Mouse (Mus musculus): ENCODE measurements around the gene Ptpru.
A peak's percentile ranks its signal among the peaks of the same experiment; 100 is the strongest.

DNA sequence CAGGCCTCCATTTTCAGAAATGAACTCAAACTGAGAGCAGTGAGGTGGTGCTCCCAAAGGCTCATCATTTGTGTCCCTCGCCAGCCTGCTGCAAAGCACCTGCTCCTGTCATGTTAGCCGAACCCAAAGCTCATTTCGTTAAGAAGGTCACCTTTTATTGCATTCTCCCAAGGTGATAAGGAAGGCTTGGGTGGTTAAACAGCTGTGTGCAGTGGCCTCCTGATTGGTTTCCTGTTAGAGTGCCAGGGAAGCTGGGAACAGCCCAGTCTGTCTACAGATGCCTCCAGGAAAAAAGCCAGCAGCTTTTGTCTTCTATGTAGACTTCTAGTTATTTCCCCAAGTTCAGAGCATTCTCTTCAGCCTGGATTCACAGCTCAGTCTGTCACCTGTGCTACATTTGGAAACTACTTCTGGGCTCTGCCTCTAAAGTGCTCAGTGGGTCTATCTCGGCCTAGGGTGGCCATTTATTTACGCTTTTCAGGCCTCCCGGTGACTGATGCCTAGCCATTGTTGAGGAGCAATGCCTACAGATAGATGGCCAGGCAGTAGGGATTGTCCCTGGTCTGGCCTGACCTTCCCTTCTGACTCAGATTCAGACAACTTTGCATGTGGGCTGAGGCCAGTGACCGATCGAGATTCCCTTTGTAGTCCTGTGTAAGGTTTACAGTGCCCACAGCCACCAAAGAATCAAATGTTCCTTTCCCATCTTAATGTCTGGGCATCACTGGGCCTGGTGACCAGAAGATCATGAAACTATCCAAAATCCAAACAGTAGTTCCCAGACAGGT lies 8.1 kb upstream of the Ptpru start:
- TF ChIP-seq JUN (IDR thresholded peaks at IDR 0.05; ENCODE audit: insufficient read depth, low read depth, low read length) (0 out of 2 replicates have a peak, but pooled peaks have one; percentile 23), CTCF (conservative IDR thresholded peaks at IDR 0.05 in 1 of 2, IDR thresholded peaks at IDR 0.05 in 1 of 2; ENCODE audit: low read depth in 2 of 2, low read length in 2 of 2) (no peak)
